Mouse (Mus musculus) liver, postnatal 0 days (tissue): ENCODE measurements around the gene B9d1. TPM values are rescaled to one million over a fixed set of nuclear protein-coding genes. Genes with fewer than 3 reads are reported as not detected.

Experiments used
- ATAC-seq: fragments of 200-750 bp; cut with Nextera tagmentation; 2 replicates; pipeline ENCODE4 v1.8.0; 2017; ENCODE audit warnings: mild to moderate bottlenecking, moderate library complexity
- DNase-seq: peaks from one replicate; pipeline ENCODE4 v3.0.0-alpha.2; 2016
- H3K27ac ChIP-seq: fragments of 300-500 bp; sonication (generic); 2 replicates; pipeline ENCODE4 v1.5.1; 2014; ENCODE audit warnings: antibody characterized with exemption, moderate library complexity, mild to moderate bottlenecking, low read depth
- H3K27me3 ChIP-seq: fragments of 300-500 bp; sonication (generic); 2 replicates; pipeline ENCODE4 v1.6.1; 2014; ENCODE audit warnings: low read length, control low read depth, mixed read lengths; ENCODE audit not compliant: insufficient read depth
- H3K36me3 ChIP-seq: fragments of 300-500 bp; sonication (generic); replicated peaks from 2 replicates; pipeline ENCODE4 v1.6.1; 2014; ENCODE audit warnings: mild to moderate bottlenecking, control low read depth, low read length, moderate library complexity, mixed read lengths; ENCODE audit not compliant: insufficient read depth
- H3K4me1 ChIP-seq: fragments of 300-500 bp; sonication (generic); 2 replicates; pipeline ENCODE4 v1.6.1; 2014; ENCODE audit warnings: antibody characterized with exemption, mild to moderate bottlenecking, control low read depth; ENCODE audit not compliant: insufficient read depth
- H3K4me2 ChIP-seq: fragments of 300-500 bp; sonication (generic); 2 replicates; pipeline ENCODE4 v1.6.1; 2014; ENCODE audit warnings: low read depth, mild to moderate bottlenecking, low read length, moderate library complexity, mixed read lengths
- H3K4me3 ChIP-seq: fragments of 300-500 bp; sonication (generic); 2 replicates; pipeline ENCODE4 v1.5.1; 2014; ENCODE audit warnings: low read depth, low read length
- H3K9ac ChIP-seq: fragments of 300-500 bp; sonication (generic); replicated peaks from 2 replicates; pipeline ENCODE4 v1.6.1; 2014; ENCODE audit warnings: mild to moderate bottlenecking, moderate library complexity
- H3K9me3 ChIP-seq: fragments of 300-500 bp; sonication (generic); 2 replicates; pipeline ENCODE4 v1.6.1; 2016; ENCODE audit warnings: mild to moderate bottlenecking, control low read depth, low read length, mixed read lengths
- CTCF ChIP-seq: sonication (generic); IDR thresholded peaks from 2 replicates; pipeline ENCODE4 v1.5.1; 2016; ENCODE audit warnings: antibody characterized with exemption, low read depth
- EP300 ChIP-seq: IDR thresholded peaks from 2 replicates; pipeline ENCODE4 v1.6.1; 2016; ENCODE audit warnings: antibody characterized with exemption, low read depth, mild to moderate bottlenecking
- WGBS: fragments of 180-500 bp; shearing (Covaris S2); extraction: QIAGEN DNeasy Blood & Tissue Kit; methylation state at CpG from one replicate; pipeline ENCODE4 v1.1.7; 2014; ENCODE audit not compliant: insufficient replicate concordance; 5-methylcytosine and 5-hydroxymethylcytosine counted together
- polyA plus RNA-seq: library from polyadenylated mRNA; unstranded; fragments of >200 nt; fragmentation: Nextera tagmentation; extraction: Ambion mirVana; gene quantifications from 2 replicates; pipeline ENCODE4 v1.2.1, GENCODE M21; 2015

Gene B9d1
- polyA plus RNA-seq, 1 experiment from 2014 or later: 1.6 TPM

DNA sequence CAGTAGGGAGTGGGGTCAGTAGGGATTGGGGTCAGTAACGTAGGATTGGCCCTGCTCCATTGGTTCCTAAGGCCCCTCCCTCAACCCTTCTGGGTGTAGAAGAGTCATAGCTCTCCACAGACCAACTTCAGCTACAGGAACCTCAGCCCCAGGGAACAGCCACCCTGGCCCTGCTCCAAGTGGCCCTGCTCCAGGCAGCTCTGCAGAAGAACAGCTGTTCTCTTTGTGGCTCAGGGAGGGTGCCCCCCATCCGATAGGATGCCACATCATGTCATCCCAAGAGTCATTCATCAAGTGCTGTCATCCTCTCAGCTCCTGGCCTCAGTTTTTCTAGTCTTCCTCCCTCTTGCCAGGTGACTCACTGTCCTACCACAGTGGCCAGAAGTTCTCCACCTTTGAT lies 17.5 kb upstream of the B9d1 start:
- Histone ChIP-seq H3K4me3 (no peak overlapping the region), H3K27ac (no peak overlapping the region), H3K4me1 (no peaks in the 10 kb centered on the region), H3K36me3 (peaks cover 22% of the 10 kb centered on the region), H3K4me2 (no peak overlapping the region), H3K9ac (no peak overlapping the region), H3K9me3 (no peaks in the 10 kb centered on the region), H3K27me3 (no peaks in the 10 kb centered on the region)
- no peak for TF ChIP-seq EP300
- no peak for TF ChIP-seq CTCF
- ATAC-seq (no peak), DNase-seq (no peak)
- WGBS: 76% methylated on average over 2 of the region's 2 CpGs

- H3K36me3 ChIP-seq: peaks cover 22% of the 10 kb centered on the region
- ATAC-seq (no peak), DNase-seq (no peak)
- H3K9ac ChIP-seq: no peak overlapping the region
- H3K4me2 ChIP-seq: no peak overlapping the region
- 86% methylated on average over 7 of the region's 7 CpGs for whole genome bisulfite sequencing
- H3K4me3 ChIP-seq: no peak overlapping the region
- no peak overlapping the region for H3K27ac ChIP-seq
- H3K4me1 ChIP-seq: peaks cover 3% of the 10 kb centered on the region; the same call in 1 of the 2 replicates
- H3K9me3 ChIP-seq: no peaks in the 10 kb centered on the region
- no peaks in the 10 kb centered on the region for H3K27me3 ChIP-seq
- TF ChIP-seq EP300: no peak
- no peak for TF ChIP-seq CTCF
Measured at GRCm38 (mm10) chr11:61487936-61488335, 17.0 kb upstream of the B9d1 start.

GRCm38 (mm10) chr11:61489085-61489484 lies 15.9 kb upstream of the B9d1 start:
- Histone ChIP-seq H3K9ac (no peak overlapping the region), H3K27me3 (no peaks in the 10 kb centered on the region), H3K4me3 (no peak overlapping the region), H3K9me3 (no peaks in the 10 kb centered on the region), H3K4me2 (no peak overlapping the region), H3K4me1 (peaks cover 12% of the 10 kb centered on the region; the same call in 1 of the 2 replicates), H3K36me3 (peaks cover 22% of the 10 kb centered on the region), H3K27ac (no peak overlapping the region)
- no peak for ATAC-seq
- WGBS: 89% methylated on average over 2 of the region's 2 CpGs
- no peak for DNase-seq
- TF ChIP-seq CTCF (no peak), EP300 (no peak)

- Histone ChIP-seq H3K4me2 (no peak overlapping the region), H3K4me3 (no peak overlapping the region), H3K36me3 (peaks cover 22% of the 10 kb centered on the region), H3K9me3 (no peaks in the 10 kb centered on the region), H3K4me1 (peaks cover 14% of the 10 kb centered on the region; the same call in 1 of the 2 replicates), H3K27ac (no peak overlapping the region), H3K27me3 (no peaks in the 10 kb centered on the region), H3K9ac (no peak overlapping the region)
- WGBS: 84% methylated on average over 8 of the region's 8 CpGs
- ATAC-seq (no peak), DNase-seq (no peak)
- no peak for TF ChIP-seq EP300
Measured at GRCm38 (mm10) chr11:61489874-61490273, 15.1 kb upstream of the B9d1 start.

DNA sequence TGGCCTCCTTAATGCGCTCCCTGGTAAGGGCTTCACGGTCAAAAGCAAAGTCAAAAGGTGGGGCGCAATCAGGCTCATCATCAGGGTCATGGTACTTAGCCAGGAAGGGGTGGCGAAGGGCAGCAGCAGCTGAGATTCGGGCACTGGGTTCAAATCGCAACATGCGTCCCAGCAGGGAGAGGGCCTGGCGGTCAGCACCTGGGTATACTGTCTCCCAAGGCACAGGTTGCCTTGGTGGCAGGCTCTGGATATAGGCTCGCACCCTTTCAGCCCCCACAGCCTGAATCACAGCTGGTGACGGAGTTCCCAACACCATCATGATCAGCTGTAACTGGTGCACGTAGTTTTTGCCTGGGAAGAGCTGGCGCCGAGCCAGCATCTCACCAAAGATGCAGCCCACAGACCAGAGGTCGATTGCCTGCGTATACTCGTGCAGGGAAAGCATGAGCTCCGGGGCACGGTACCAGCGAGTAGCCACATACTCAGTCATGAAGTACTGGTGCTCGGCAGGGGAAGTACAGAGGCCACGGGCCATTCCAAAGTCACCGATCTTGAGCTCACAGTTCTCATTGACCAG lies 13.9 kb upstream of the B9d1 start:
- no peak overlapping the region for H3K4me2 ChIP-seq
- H3K9me3 ChIP-seq: no peaks in the 10 kb centered on the region
- WGBS: 88% methylated on average over 22 of the region's 22 CpGs
- H3K4me3 ChIP-seq: no peak overlapping the region
- no peak for TF ChIP-seq CTCF
- TF ChIP-seq EP300: no peak
- no peak overlapping the region for H3K9ac ChIP-seq
- H3K27ac ChIP-seq: no peak overlapping the region
- peaks cover 22% of the 10 kb centered on the region for H3K36me3 ChIP-seq
- no peak for DNase-seq
- ATAC-seq: no peak
- H3K27me3 ChIP-seq: no peaks in the 10 kb centered on the region
- peaks cover 18% of the 10 kb centered on the region; the same call in 1 of the 2 replicates for H3K4me1 ChIP-seq

- TF ChIP-seq CTCF (no peak), EP300 (no peak)
- Histone ChIP-seq H3K27ac (no peak overlapping the region), H3K4me3 (peak overlapping the region; percentile 68), H3K9ac (peak overlapping the region; percentile 64), H3K4me2 (peak overlapping the region; percentile 89), H3K4me1 (peaks cover 18% of the 10 kb centered on the region; the same call in 1 of the 2 replicates), H3K27me3 (no peaks in the 10 kb centered on the region), H3K9me3 (no peaks in the 10 kb centered on the region), H3K36me3 (peaks cover 22% of the 10 kb centered on the region)
- WGBS: 70% methylated on average over 12 of the region's 12 CpGs
- ATAC-seq (no peak), DNase-seq (no peak)
Measured at GRCm38 (mm10) chr11:61492749-61493401, 12.1 kb upstream of the B9d1 start.
